Mouse (Mus musculus): ENCODE measurements around the gene Mr1.

- TF ChIP-seq CTCF (IDR thresholded peaks at IDR 0.05; ENCODE audit: low read depth, low read length) (no peak), POLR2A (IDR thresholded peaks at IDR 0.05; ENCODE audit: extremely low read depth, insufficient read depth, low read length) (no peak)
These were observed 54.5 kb downstream of the Mr1 start for GRCm38 (mm10) chr1:155091842-155092800.

All from liver, adult 2 months (tissue).